In the genomic region with DNA sequence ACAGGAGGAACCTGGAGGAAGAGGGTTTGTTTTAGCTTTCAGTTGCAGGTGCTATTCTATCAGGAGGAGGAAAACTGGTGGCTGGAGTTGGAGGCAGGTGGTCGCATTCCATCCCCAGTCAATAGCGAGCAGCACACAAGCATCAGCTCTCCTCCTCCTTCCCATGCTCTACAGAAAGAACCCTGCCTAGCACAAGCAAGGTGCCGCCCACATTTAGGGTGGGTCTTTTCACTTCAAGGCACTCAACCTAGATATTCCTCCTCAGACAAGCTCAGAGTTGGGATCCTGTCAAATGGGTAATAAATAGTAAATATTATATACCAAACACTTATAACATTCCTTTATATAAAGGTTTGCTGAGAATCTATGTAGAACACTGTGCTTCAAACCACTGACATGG, we compare ENCODE assay signal across 25 mouse cellular contexts. TPM values are rescaled to one million over a fixed set of nuclear protein-coding genes. Genes with fewer than 3 reads are reported as not detected.
DNase-seq lines count a peak whose midpoint lies in the region; ATAC-seq and TF ChIP-seq lines count a peak whose summit lies in the region.
"Had no signal": no experiment of that assay in that cellular context is flagged by ENCODE, and none has a peak within 500 bp of the region (broad histone marks: within the 10 kb centered on the region; RNA-seq: fewer than 3 reads in every experiment).

No protein-coding gene starts in this region.

- peaks cover 14% of the 10 kb centered on the region for H3K9me3 ChIP-seq in G1E (replicated peaks)
- no peaks in the 10 kb centered on the region for H3K9me3 ChIP-seq in liver, embryonic 11.5 days (ENCODE audit: control insufficient read depth, low read length)
- H3K9me3 ChIP-seq in liver, embryonic 16.5 days (replicated peaks; ENCODE audit: control insufficient read depth, low read length), result no peaks in the 10 kb centered on the region
- H3K9me3 ChIP-seq: embryonic facial prominence, embryonic 12.5 days; forebrain, embryonic 12.5 days; kidney, embryonic 15.5 days; limb, embryonic 10.5 days; limb, embryonic 15.5 days; lung, embryonic 15.5 days; midbrain, embryonic 15.5 days; neural tube, embryonic 13.5 days; stomach, embryonic 15.5 days had no signal

- peak overlapping the region; percentile 12; the same call in 1 of the 2 replicates for H3K4me2 ChIP-seq in liver, embryonic 11.5 days
- peak overlapping the region; percentile 79 for H3K4me2 ChIP-seq in liver, embryonic 16.5 days (ENCODE audit: low read depth, low read length)
- H3K4me2 ChIP-seq: embryonic facial prominence, embryonic 12.5 days; forebrain, embryonic 12.5 days; kidney, embryonic 15.5 days; limb, embryonic 15.5 days; lung, embryonic 15.5 days; midbrain, embryonic 15.5 days; neural tube, embryonic 13.5 days; stomach, embryonic 15.5 days had no signal

- no peak for DNase-seq in G1E (ENCODE audit: low spot score)
- peak; percentile 43 for DNase-seq in c-Kit-negative CD71-positive TER-119-positive erythroid progenitor cells, embryonic 14.5 days (ENCODE audit: low read depth, low spot score)
- no peak for DNase-seq in liver, embryonic 11.5 days (ENCODE audit: low spot score)
- DNase-seq in cerebellum, postnatal 36 days, result no peak
- DNase-seq in kidney, postnatal 14 days, result no peak
- DNase-seq: adrenal gland, postnatal 25 days; cerebellum, adult 2 months; forebrain, postnatal 0 days; gastrocnemius, postnatal 10 days; kidney, adult 18-20 months; kidney, postnatal 36 days; lung, postnatal 4 days had no signal

- H3K27me3 ChIP-seq in G1E (ENCODE audit: insufficient read depth, low read length), result no peaks in the 10 kb centered on the region
- H3K27me3 ChIP-seq in liver, embryonic 11.5 days (replicated peaks; ENCODE audit: control insufficient read depth, insufficient read depth, low read length), result no peaks in the 10 kb centered on the region
- H3K27me3 ChIP-seq in liver, embryonic 16.5 days (ENCODE audit: control insufficient read depth, insufficient read depth, low read depth, low read length), result no peaks in the 10 kb centered on the region
- H3K27me3 ChIP-seq: embryonic facial prominence, embryonic 12.5 days; forebrain, embryonic 12.5 days; kidney, embryonic 15.5 days; limb, embryonic 15.5 days; lung, embryonic 15.5 days; midbrain, embryonic 15.5 days; neural tube, embryonic 13.5 days; stomach, embryonic 15.5 days had no signal

- H3K27ac ChIP-seq in liver, embryonic 11.5 days (ENCODE audit: low read depth, low read length), result no peak overlapping the region
- peak overlapping the region; percentile 75 for H3K27ac ChIP-seq in liver, embryonic 16.5 days (ENCODE audit: low read length)
- H3K27ac ChIP-seq: embryonic facial prominence, embryonic 12.5 days; forebrain, embryonic 12.5 days; kidney, embryonic 15.5 days; layer of hippocampus, adult 2 months; limb, embryonic 10.5 days; limb, embryonic 15.5 days; midbrain, embryonic 15.5 days; neural tube, embryonic 13.5 days; stomach, embryonic 15.5 days had no signal

- H3K4me1 ChIP-seq in G1E (ENCODE audit: insufficient read depth, low read depth, low read length), result peaks cover 52% of the 10 kb centered on the region
- peaks cover 34% of the 10 kb centered on the region for H3K4me1 ChIP-seq in liver, embryonic 11.5 days (replicated peaks; ENCODE audit: control insufficient read depth, insufficient read depth, low read length)
- H3K4me1 ChIP-seq in liver, embryonic 16.5 days (ENCODE audit: control insufficient read depth, low read depth, low read length), result peaks cover 47% of the 10 kb centered on the region

- peaks cover 30% of the 10 kb centered on the region for H3K36me3 ChIP-seq in G1E (replicated peaks)
- peaks cover 10% of the 10 kb centered on the region; the same call in 1 of the 2 replicates for H3K36me3 ChIP-seq in liver, embryonic 11.5 days (ENCODE audit: control insufficient read depth, insufficient read depth, low read length)
- H3K36me3 ChIP-seq in liver, embryonic 16.5 days (ENCODE audit: control insufficient read depth, insufficient read depth), result peaks cover 8% of the 10 kb centered on the region; the same call in 1 of the 2 replicates
- H3K36me3 ChIP-seq: midbrain, embryonic 15.5 days; stomach, embryonic 15.5 days had no signal

- H3K9ac ChIP-seq in liver, embryonic 11.5 days (ENCODE audit: low read depth, low read length), result no peak overlapping the region
- no peak overlapping the region for H3K9ac ChIP-seq in liver, embryonic 16.5 days (ENCODE audit: low read depth, low read length)
- H3K9ac ChIP-seq: embryonic facial prominence, embryonic 12.5 days; forebrain, postnatal 0 days; kidney, embryonic 15.5 days; limb, embryonic 15.5 days; lung, embryonic 15.5 days; midbrain, embryonic 15.5 days; neural tube, embryonic 13.5 days; stomach, embryonic 15.5 days had no signal

- TF ChIP-seq CTCF in G1E (IDR thresholded peaks at IDR 0.05; ENCODE audit: low read depth, low read length), result no peak

- ATAC-seq in G1E (ENCODE audit: extremely low read depth, insufficient number of reproducible peaks, low FRiP score, poor library complexity, severe bottlenecking), result no peak
- no peak for ATAC-seq in liver, embryonic 11.5 days (replicated peaks; ENCODE audit: low FRiP score)
- no peak for ATAC-seq in liver, embryonic 16.5 days (ENCODE audit: low read depth)
- ATAC-seq in monocyte, adult 5-6 weeks (replicated peaks; ENCODE audit: insufficient number of reproducible peaks, low FRiP score, low TSS enrichment, poor library complexity, severe bottlenecking), result no peak
- ATAC-seq: forebrain, postnatal 0 days; hindbrain, embryonic 16.5 days; midbrain, embryonic 15.5 days had no signal

- WGBS in liver, embryonic 11.5 days, result 80% methylated on average over 3 of the region's 3 CpGs
- WGBS in liver, embryonic 16.5 days (ENCODE audit: insufficient replicate concordance), result 44% methylated on average over 3 of the region's 3 CpGs

- H3K4me3 ChIP-seq in G1E (ENCODE audit: low read depth, low read length), result peak overlapping the region; percentile 59; the same call in 1 of the 2 replicates
- no peak overlapping the region for H3K4me3 ChIP-seq in liver, embryonic 11.5 days (ENCODE audit: low read depth, low read length)
- H3K4me3 ChIP-seq in liver, embryonic 16.5 days (ENCODE audit: low read depth, low read length), result peak overlapping the region; percentile 26
- H3K4me3 ChIP-seq: embryonic facial prominence, embryonic 12.5 days; forebrain, embryonic 12.5 days; kidney, embryonic 15.5 days; layer of hippocampus, adult 2 months; limb, embryonic 10.5 days; limb, embryonic 15.5 days; lung, embryonic 15.5 days; midbrain, embryonic 15.5 days; neural tube, embryonic 13.5 days; stomach, embryonic 15.5 days had no signal

RNA-seq across cellular contexts. Expression of a gene that starts 5.1 kb away (rescaled TPM):
- 88.7 and 110 TPM in 2 replicates for total RNA-seq in G1E (2014; fragmentation: Nextera tagmentation)
- 194 and 216 TPM in 2 replicates for total RNA-seq in G1E (2017)
- 61.6 and 76.8 TPM in 2 replicates for polyA plus RNA-seq in G1E (2012)
- 127 and 139 TPM in 2 replicates for polyA plus RNA-seq in liver, embryonic 11.5 days (2014; fragmentation: Nextera tagmentation; extraction: Ambion mirVana)
- polyA plus RNA-seq in liver, embryonic 16.5 days (2015; fragmentation: Nextera tagmentation; extraction: Ambion mirVana), result 82.5 and 86.5 TPM in 2 replicates
- 31.5 to 57.2 TPM (median 39.3 TPM) in 3 replicates for total RNA-seq in monocyte, adult 5-6 weeks (2017)

RNA-seq across cellular contexts. Expression of a gene that starts 33.5 kb away (rescaled TPM):
- total RNA-seq in G1E (2014; fragmentation: Nextera tagmentation) (92.3 and 106 TPM in 2 replicates), G1E (2017) (128 and 130 TPM in 2 replicates)
- 67.8 and 76.2 TPM in 2 replicates for polyA plus RNA-seq in G1E (2012)
- 264 and 272 TPM in 2 replicates for polyA plus RNA-seq in liver, embryonic 11.5 days (2014; fragmentation: Nextera tagmentation; extraction: Ambion mirVana)
- polyA plus RNA-seq in liver, embryonic 16.5 days (2015; fragmentation: Nextera tagmentation; extraction: Ambion mirVana), result 91.7 and 107 TPM in 2 replicates
- total RNA-seq in monocyte, adult 5-6 weeks (2017), result 18.9 to 40.3 TPM (median 27.6 TPM) in 3 replicates

RNA-seq across cellular contexts. Expression of a gene that starts 48.6 kb away (rescaled TPM):
- total RNA-seq in G1E (2014; fragmentation: Nextera tagmentation) (31.2 and 31.6 TPM in 2 replicates), G1E (2017) (33.9 and 41.2 TPM in 2 replicates)
- 7.9 and 10.4 TPM in 2 replicates for polyA plus RNA-seq in G1E (2012)
- 15.8 and 17.7 TPM in 2 replicates for polyA plus RNA-seq in liver, embryonic 11.5 days (2014; fragmentation: Nextera tagmentation; extraction: Ambion mirVana)
- polyA plus RNA-seq in liver, embryonic 16.5 days (2015; fragmentation: Nextera tagmentation; extraction: Ambion mirVana), result 4.2 and 4.3 TPM in 2 replicates
- total RNA-seq in monocyte, adult 5-6 weeks (2017), result 44.4 to 55.2 TPM (median 54.8 TPM) in 3 replicates
